Mouse (Mus musculus) T-helper 2 cell (primary cell): ENCODE measurements at regions not wholly inside any gene's neighbourhood (a gene's known extent, or its start where the extent isn't known, plus 50 kb on each side); places are given as distances from the start of the nearest gene placed in this dataset.

Experiments used
- in situ Hi-C: fragments of 300-600 bp; cut with MboI, MseI; formaldehyde crosslinking; loops from one replicate; pipeline ENCODE4 v1.15.1; 2025; ENCODE audit warnings: high pct_unique_total_duplicates

DNA sequence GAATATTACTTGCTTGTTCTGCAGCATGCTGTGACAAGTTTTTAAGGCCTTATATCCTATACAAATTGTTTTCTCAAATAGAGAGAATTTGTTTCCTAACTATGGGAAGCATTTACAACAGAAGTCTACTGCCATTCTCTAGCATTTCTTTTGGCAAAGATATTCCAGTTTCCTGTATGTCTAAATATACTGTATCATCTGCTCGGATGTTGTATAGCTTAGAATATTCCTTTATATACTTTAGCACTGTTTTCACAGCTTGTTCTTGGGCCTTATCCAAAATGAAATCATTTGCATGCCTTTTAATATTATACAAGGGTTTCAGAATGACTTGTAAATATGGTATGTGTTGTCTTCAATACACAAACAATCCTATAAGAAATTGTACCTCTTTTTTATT lies 92.1 kb upstream of the Ins2 start:
- in situ Hi-C loops: no loop called here

DNA sequence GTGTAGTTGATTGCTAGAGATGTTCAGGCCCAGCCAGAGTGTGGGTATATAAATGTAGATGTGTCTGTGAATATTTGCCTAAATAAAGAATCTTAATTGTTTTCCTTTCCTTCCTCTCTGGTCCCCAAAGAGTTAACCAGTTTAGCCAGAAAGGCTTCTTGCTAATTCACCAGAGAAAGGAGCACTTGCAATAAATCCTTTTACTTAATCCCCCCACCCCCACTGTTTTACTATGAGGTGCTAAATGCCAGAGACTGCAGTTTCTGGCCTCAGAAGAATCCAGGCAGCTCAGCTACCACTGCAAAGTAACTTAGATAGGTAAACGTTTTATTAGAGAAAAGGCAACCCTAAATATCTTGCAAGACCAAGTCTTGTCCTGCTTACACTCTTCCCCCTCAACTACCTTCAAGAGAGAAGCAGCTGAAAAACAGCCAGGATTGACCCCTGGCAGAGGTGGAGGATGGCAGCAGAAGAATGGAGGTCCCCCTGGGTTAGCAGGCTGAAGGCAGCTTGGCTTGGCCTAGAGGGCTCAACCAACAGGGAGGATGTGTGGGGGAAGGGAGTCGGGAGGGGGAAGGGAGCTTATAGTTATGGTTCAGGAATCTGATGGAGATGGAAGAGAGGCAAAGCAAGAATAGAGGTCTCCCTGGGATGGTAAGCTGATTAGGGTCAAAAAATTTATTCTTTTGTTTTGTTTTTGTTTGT lies 87.9 kb upstream of the Ins2 start:
- in situ Hi-C loops: no loop called here

DNA sequence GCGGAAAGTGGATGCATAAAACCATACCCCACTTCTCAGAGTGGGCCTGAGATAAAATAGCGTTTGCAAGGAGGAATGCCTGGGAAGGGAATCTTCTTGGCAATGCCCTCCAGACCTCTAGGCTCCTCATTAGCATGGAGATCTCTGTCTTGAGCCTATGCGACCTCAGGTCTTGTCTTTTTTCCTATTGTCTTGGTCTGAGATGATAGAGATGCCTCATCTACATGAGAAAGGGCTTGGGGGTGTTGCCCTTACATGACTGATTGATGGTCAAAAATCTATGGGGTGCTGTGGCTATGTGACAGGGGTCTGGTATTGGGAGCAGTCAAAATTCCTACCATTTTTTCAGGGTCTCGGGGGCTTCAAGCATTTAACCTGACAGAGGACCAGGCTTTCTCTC lies 67.5 kb upstream of the Ins2 start:
- in situ Hi-C loops: no loop called here

DNA sequence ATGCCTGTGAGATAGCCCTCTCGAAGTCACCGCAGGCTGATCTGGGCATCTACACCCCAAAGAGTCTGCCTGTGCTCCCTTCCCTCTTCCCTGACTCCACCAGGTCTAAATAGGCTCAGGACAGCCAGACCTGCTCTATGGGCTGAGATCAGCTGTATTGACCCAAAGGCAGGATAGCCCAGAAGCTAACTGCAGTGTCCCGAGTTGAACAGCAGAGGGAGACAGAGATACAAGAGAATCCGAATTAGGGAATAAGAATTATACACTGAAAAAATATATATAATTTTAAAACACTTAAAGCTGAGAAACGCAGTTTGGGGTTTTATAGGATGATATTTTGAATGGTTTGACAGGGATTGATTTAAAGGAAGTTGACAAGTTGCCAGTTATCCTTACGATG lies 56.2 kb upstream of the Ins2 start:
- in situ Hi-C loops: loop anchor here (5.0 kb wide), 1 partner anchor 48 kb away; no protein-coding TSS in a partner anchor

DNA sequence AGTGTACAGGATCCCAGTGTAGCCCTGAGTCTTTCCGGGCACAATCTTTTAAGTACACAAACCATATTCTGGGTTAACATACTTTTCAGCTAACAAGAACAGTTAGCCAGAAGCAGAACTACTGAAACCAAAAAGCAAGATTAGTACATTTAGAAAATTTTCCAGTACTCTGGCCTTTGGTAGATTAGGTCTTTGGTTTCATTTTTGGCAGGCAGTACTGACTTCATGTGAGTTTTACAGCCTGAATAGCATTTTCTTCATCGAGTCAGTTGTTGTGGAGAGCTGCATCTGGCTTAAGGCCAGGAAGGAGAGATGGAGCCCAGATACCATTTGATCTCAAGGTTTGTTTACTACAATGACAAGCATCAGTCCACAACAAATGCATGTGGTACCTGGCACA lies 51.3 kb upstream of the Ins2 start:
- in situ Hi-C loops: no loop called here
